Mouse (Mus musculus) lung, postnatal 0 days (tissue): ENCODE measurements around the gene Fam227b. TPM values are rescaled to one million over a fixed set of nuclear protein-coding genes. Genes with fewer than 3 reads are reported as not detected.

Experiments used
- ATAC-seq: fragments of 200-750 bp; cut with Nextera tagmentation; 2 replicates; pipeline ENCODE4 v1.8.0; 2017; ENCODE audit warnings: moderate library complexity
- DNase-seq: peaks from one replicate; pipeline ENCODE4 v3.0.0-alpha.2; 2016; ENCODE audit warnings: low spot score
- H3K27ac ChIP-seq: fragments of 300-500 bp; sonication (generic); 2 replicates; pipeline ENCODE4 v1.5.1; 2014; ENCODE audit warnings: antibody characterized with exemption, mild to moderate bottlenecking, low read length, mixed read lengths
- H3K27me3 ChIP-seq: fragments of 300-500 bp; sonication (generic); replicated peaks from 2 replicates; pipeline ENCODE4 v1.6.1; 2014; ENCODE audit warnings: low read length, mixed read lengths; ENCODE audit not compliant: insufficient read depth
- H3K36me3 ChIP-seq: fragments of 300-500 bp; sonication (generic); 2 replicates; pipeline ENCODE4 v1.6.1; 2014; ENCODE audit warnings: low read length, mixed read lengths; ENCODE audit not compliant: insufficient read depth
- H3K4me1 ChIP-seq: fragments of 300-500 bp; sonication (generic); 2 replicates; pipeline ENCODE4 v1.6.1; 2014; ENCODE audit warnings: antibody characterized with exemption, low read depth, low read length, mixed read lengths; ENCODE audit not compliant: insufficient read depth
- H3K4me2 ChIP-seq: fragments of 300-500 bp; sonication (generic); replicated peaks from 2 replicates; pipeline ENCODE4 v1.6.1; 2014; ENCODE audit warnings: low read depth, mild to moderate bottlenecking, low read length, moderate library complexity, mixed read lengths
- H3K4me3 ChIP-seq: fragments of 300-500 bp; sonication (generic); 2 replicates; pipeline ENCODE4 v1.5.1; 2014; ENCODE audit warnings: low read depth, low read length
- H3K9ac ChIP-seq: fragments of 300-500 bp; sonication (generic); replicated peaks from 2 replicates; pipeline ENCODE4 v1.6.1; 2014; ENCODE audit warnings: low read depth, mild to moderate bottlenecking
- H3K9me3 ChIP-seq: fragments of 300-500 bp; sonication (generic); 2 replicates; pipeline ENCODE4 v1.6.1; 2016; ENCODE audit warnings: low read length, mixed read lengths
- CTCF ChIP-seq: IDR thresholded peaks from 2 replicates; pipeline ENCODE4 v1.5.1; 2016; ENCODE audit warnings: antibody characterized with exemption, mild to moderate bottlenecking
- EP300 ChIP-seq: IDR thresholded peaks from 2 replicates; pipeline ENCODE4 v1.6.1; 2016; ENCODE audit warnings: antibody characterized with exemption, mild to moderate bottlenecking, control low read depth
- WGBS: fragments of 180-500 bp; shearing (Covaris S2); extraction: QIAGEN DNeasy Blood & Tissue Kit; methylation state at CpG from one replicate; pipeline ENCODE4 v1.1.7; 2014; 5-methylcytosine and 5-hydroxymethylcytosine counted together
- polyA plus RNA-seq: library from polyadenylated mRNA; unstranded; fragments of >200 nt; fragmentation: Nextera tagmentation; extraction: Ambion mirVana; gene quantifications from 2 replicates; pipeline ENCODE4 v1.2.1, GENCODE M21; 2015

The Fam227b gene
- polyA plus RNA-seq, 1 experiment from 2014 or later = not detected

- H3K27ac ChIP-seq = no peak overlapping the region
Measured at GRCm38 (mm10) chr2:125938993-125939642, 212.7 kb downstream of the Fam227b start.

GRCm38 (mm10) chr2:125936396-125936795, 215.4 kb downstream of the Fam227b start:
- WGBS = 58% methylated on average over 5 of the region's 5 CpGs
- Histone ChIP-seq H3K9ac (no peak overlapping the region), H3K4me1 (no peaks in the 10 kb centered on the region), H3K27me3 (no peaks in the 10 kb centered on the region), H3K4me3 (no peak overlapping the region), H3K27ac (no peak overlapping the region), H3K4me2 (no peak overlapping the region), H3K36me3 (0 out of 2 replicates have a peak, but pooled peaks cover 4% of the 10 kb centered on the region), H3K9me3 (no peaks in the 10 kb centered on the region)
- DNase-seq = no peak
- ATAC-seq = no peak
- TF ChIP-seq EP300 (no peak), CTCF (no peak)

More at GRCm38 (mm10) chr2:125938993-125939642, 212.7 kb downstream of the Fam227b start:
- WGBS = 77% methylated on average over 6 of the region's 6 CpGs
- ATAC-seq (no peak), DNase-seq (no peak)
- TF ChIP-seq CTCF (no peak), EP300 (no peak)
- Histone ChIP-seq H3K9ac (no peak overlapping the region), H3K27me3 (no peaks in the 10 kb centered on the region), H3K9me3 (no peaks in the 10 kb centered on the region), H3K4me3 (no peak overlapping the region), H3K4me2 (no peak overlapping the region), H3K4me1 (no peaks in the 10 kb centered on the region), H3K36me3 (0 out of 2 replicates have a peak, but pooled peaks cover 4% of the 10 kb centered on the region)

DNA sequence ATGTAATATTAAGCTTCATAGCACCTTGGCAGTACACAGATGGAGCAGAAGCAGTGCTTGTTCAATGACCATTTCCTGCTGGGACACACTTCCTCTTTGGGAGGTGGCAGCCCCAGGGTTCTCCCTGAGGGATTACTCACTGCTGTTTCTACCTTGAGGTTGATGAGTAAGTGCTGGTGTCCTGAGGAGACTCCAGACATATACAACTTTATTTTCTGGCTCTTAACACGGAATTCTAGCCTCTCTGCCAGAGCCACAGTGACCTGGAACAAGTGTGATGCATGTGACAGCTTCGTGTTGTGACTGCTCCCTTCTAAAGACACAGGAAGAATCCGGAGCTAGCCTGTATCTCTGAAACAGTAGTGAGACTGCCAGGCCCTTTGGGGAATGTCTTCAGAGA, 217.8 kb downstream of the Fam227b start:
- Histone ChIP-seq H3K36me3 (0 out of 2 replicates have a peak, but pooled peaks cover 4% of the 10 kb centered on the region), H3K4me1 (no peaks in the 10 kb centered on the region), H3K9me3 (no peaks in the 10 kb centered on the region), H3K27ac (no peak overlapping the region), H3K9ac (no peak overlapping the region), H3K4me2 (no peak overlapping the region), H3K27me3 (no peaks in the 10 kb centered on the region), H3K4me3 (no peak overlapping the region)
- WGBS = 62% methylated on average over 3 of the region's 3 CpGs
- DNase-seq = no peak
- no peak for ATAC-seq
- no peak for TF ChIP-seq CTCF
- TF ChIP-seq EP300 = no peak

Other genes with a start within 250 kb of the Fam227b start
- gene Fgf7, start 117.3 kb downstream of the Fam227b start, polyA plus RNA-seq = 10.6 and 11.2 TPM in 2 replicates
- 14.6 and 15.3 TPM in 2 replicates for gene Dtwd1, start 137 bp upstream of the Fam227b start, polyA plus RNA-seq
- not detected in 2 replicates for gene Gm17555, start 63.1 kb upstream of the Fam227b start, polyA plus RNA-seq